Mouse (Mus musculus): ENCODE data around the gene Abtb2. TPM values are rescaled to one million over a fixed set of nuclear protein-coding genes. Genes with fewer than 3 reads are reported as not detected.

The Abtb2 gene
- polyA plus RNA-seq, 1 experiment from 2014 or later, result 9.7 TPM

GRCm38 (mm10) chr2:103703336-103703735 is 137.2 kb downstream of the Abtb2 start:
- H3K27me3 ChIP-seq (ENCODE audit: control insufficient read depth, insufficient read depth, low read length), result no peaks in the 10 kb centered on the region
- no peak overlapping the region for H3K27ac ChIP-seq (replicated peaks; ENCODE audit: low read depth, low read length)
- DNase-seq (ENCODE audit: low spot score), result no peak
- H3K36me3 ChIP-seq (replicated peaks; ENCODE audit: control insufficient read depth, insufficient read depth, low read depth, low read length), result no peaks in the 10 kb centered on the region; the same call in 1 of the 2 replicates
- no peaks in the 10 kb centered on the region for H3K9me3 ChIP-seq (replicated peaks; ENCODE audit: control insufficient read depth, low read length)
- no peak overlapping the region for H3K4me2 ChIP-seq (ENCODE audit: low read depth, low read length)
- no peak overlapping the region for H3K4me3 ChIP-seq (ENCODE audit: low read depth, low read length)
- no peak for ATAC-seq (replicated peaks; ENCODE audit: insufficient number of reproducible peaks, low FRiP score, low TSS enrichment, low read depth)
- no peaks in the 10 kb centered on the region; the same call in 1 of the 2 replicates for H3K4me1 ChIP-seq (ENCODE audit: control insufficient read depth, insufficient read depth, low read length)
- no peak overlapping the region for H3K9ac ChIP-seq (replicated peaks; ENCODE audit: low read length)
- WGBS, result 84% methylated on average over 10 of the region's 10 CpGs

- Histone ChIP-seq H3K36me3 (replicated peaks; ENCODE audit: control insufficient read depth, insufficient read depth, low read depth, low read length) (no peaks in the 10 kb centered on the region; the same call in 1 of the 2 replicates), H3K9ac (replicated peaks; ENCODE audit: low read length) (no peak overlapping the region), H3K9me3 (replicated peaks; ENCODE audit: control insufficient read depth, low read length) (no peaks in the 10 kb centered on the region), H3K27me3 (ENCODE audit: control insufficient read depth, insufficient read depth, low read length) (no peaks in the 10 kb centered on the region), H3K27ac (replicated peaks; ENCODE audit: low read depth, low read length) (no peak overlapping the region), H3K4me2 (ENCODE audit: low read depth, low read length) (no peak overlapping the region), H3K4me3 (ENCODE audit: low read depth, low read length) (no peak overlapping the region), H3K4me1 (ENCODE audit: control insufficient read depth, insufficient read depth, low read length) (no peaks in the 10 kb centered on the region; the same call in 1 of the 2 replicates)
- DNase-seq (ENCODE audit: low spot score) (no peak), ATAC-seq (replicated peaks; ENCODE audit: insufficient number of reproducible peaks, low FRiP score, low TSS enrichment, low read depth) (no peak)
- WGBS, result 84% methylated on average over 4 of the region's 4 CpGs
Measured at GRCm38 (mm10) chr2:103703865-103704264, 137.8 kb downstream of the Abtb2 start.

GRCm38 (mm10) chr2:103705826-103706225 is 139.7 kb downstream of the Abtb2 start:
- no peak overlapping the region for H3K4me2 ChIP-seq (ENCODE audit: low read depth, low read length)
- 84% methylated on average over 4 of the region's 4 CpGs for WGBS
- H3K9me3 ChIP-seq (replicated peaks; ENCODE audit: control insufficient read depth, low read length), result no peaks in the 10 kb centered on the region
- DNase-seq (ENCODE audit: low spot score), result no peak
- no peak for ATAC-seq (replicated peaks; ENCODE audit: insufficient number of reproducible peaks, low FRiP score, low TSS enrichment, low read depth)
- H3K4me1 ChIP-seq (ENCODE audit: control insufficient read depth, insufficient read depth, low read length), result no peaks in the 10 kb centered on the region; the same call in 1 of the 2 replicates
- H3K9ac ChIP-seq (replicated peaks; ENCODE audit: low read length), result no peak overlapping the region
- no peak overlapping the region for H3K4me3 ChIP-seq (ENCODE audit: low read depth, low read length)
- no peaks in the 10 kb centered on the region for H3K27me3 ChIP-seq (ENCODE audit: control insufficient read depth, insufficient read depth, low read length)
- no peaks in the 10 kb centered on the region; the same call in 1 of the 2 replicates for H3K36me3 ChIP-seq (replicated peaks; ENCODE audit: control insufficient read depth, insufficient read depth, low read depth, low read length)
- no peak overlapping the region for H3K27ac ChIP-seq (replicated peaks; ENCODE audit: low read depth, low read length)

GRCm38 (mm10) chr2:103706226-103706625 is 140.1 kb downstream of the Abtb2 start:
- no peaks in the 10 kb centered on the region for H3K27me3 ChIP-seq (ENCODE audit: control insufficient read depth, insufficient read depth, low read length)
- H3K9ac ChIP-seq (replicated peaks; ENCODE audit: low read length), result no peak overlapping the region
- DNase-seq (ENCODE audit: low spot score) (no peak), ATAC-seq (replicated peaks; ENCODE audit: insufficient number of reproducible peaks, low FRiP score, low TSS enrichment, low read depth) (peak; percentile 70; the same call in 1 of the 2 replicates)
- no peak overlapping the region for H3K27ac ChIP-seq (replicated peaks; ENCODE audit: low read depth, low read length)
- no peak overlapping the region for H3K4me3 ChIP-seq (ENCODE audit: low read depth, low read length)
- no peak overlapping the region for H3K4me2 ChIP-seq (ENCODE audit: low read depth, low read length)
- 50% methylated on average over 11 of the region's 11 CpGs for WGBS
- H3K36me3 ChIP-seq (replicated peaks; ENCODE audit: control insufficient read depth, insufficient read depth, low read depth, low read length), result no peaks in the 10 kb centered on the region; the same call in 1 of the 2 replicates
- no peaks in the 10 kb centered on the region for H3K9me3 ChIP-seq (replicated peaks; ENCODE audit: control insufficient read depth, low read length)
- H3K4me1 ChIP-seq (ENCODE audit: control insufficient read depth, insufficient read depth, low read length), result no peaks in the 10 kb centered on the region; the same call in 1 of the 2 replicates

DNA sequence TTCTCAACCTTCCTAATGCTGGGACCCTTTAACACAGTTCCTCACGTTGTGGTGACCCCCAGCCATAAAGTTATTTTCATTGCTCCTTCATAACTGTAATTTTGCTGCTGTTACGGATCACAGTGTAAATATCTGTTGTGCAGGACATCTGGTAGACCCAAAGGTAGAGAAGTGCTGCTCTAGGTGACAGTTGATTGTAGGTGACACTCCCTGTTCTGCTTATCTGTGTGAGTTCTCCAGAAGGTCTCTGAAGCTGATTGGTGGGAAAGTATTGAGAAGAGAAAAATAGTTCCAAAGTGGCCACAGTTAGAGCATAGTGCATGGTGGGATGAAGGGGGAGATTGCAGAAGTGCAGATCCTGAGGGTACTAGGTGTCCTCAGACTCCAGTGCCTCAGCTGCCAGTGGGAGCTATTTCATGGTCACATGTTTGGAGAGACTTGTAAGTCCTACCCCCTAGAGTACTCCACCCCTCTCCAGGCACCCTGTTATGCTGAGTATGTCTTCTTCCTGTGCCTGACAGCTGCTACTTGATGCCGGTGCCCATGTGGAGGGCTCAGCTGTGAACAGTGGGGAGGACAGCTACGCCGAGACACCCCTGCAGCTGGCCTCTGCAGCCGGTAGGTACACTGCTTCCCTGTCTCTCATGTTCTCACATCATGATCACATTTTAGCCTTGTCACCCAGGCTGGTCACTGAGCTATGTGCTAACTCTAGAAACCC is 141.1 kb downstream of the Abtb2 start:
- ATAC-seq (replicated peaks; ENCODE audit: insufficient number of reproducible peaks, low FRiP score, low TSS enrichment, low read depth) (no peak), DNase-seq (ENCODE audit: low spot score) (no peak)
- no peak overlapping the region for H3K9ac ChIP-seq (replicated peaks; ENCODE audit: low read length)
- H3K9me3 ChIP-seq (replicated peaks; ENCODE audit: control insufficient read depth, low read length), result no peaks in the 10 kb centered on the region
- H3K4me2 ChIP-seq (ENCODE audit: low read depth, low read length), result no peak overlapping the region
- H3K4me1 ChIP-seq (ENCODE audit: control insufficient read depth, insufficient read depth, low read length), result no peaks in the 10 kb centered on the region; the same call in 1 of the 2 replicates
- no peak overlapping the region for H3K4me3 ChIP-seq (ENCODE audit: low read depth, low read length)
- no peak overlapping the region for H3K27ac ChIP-seq (replicated peaks; ENCODE audit: low read depth, low read length)
- no peaks in the 10 kb centered on the region; the same call in 1 of the 2 replicates for H3K36me3 ChIP-seq (replicated peaks; ENCODE audit: control insufficient read depth, insufficient read depth, low read depth, low read length)
- H3K27me3 ChIP-seq (ENCODE audit: control insufficient read depth, insufficient read depth, low read length), result no peaks in the 10 kb centered on the region
- WGBS, result 93% methylated on average over 6 of the region's 6 CpGs

- 92% methylated on average over 7 of the region's 7 CpGs for WGBS
- Histone ChIP-seq H3K9ac (replicated peaks; ENCODE audit: low read length) (no peak overlapping the region), H3K4me2 (ENCODE audit: low read depth, low read length) (no peak overlapping the region), H3K27ac (replicated peaks; ENCODE audit: low read depth, low read length) (no peak overlapping the region), H3K9me3 (replicated peaks; ENCODE audit: control insufficient read depth, low read length) (no peaks in the 10 kb centered on the region), H3K36me3 (replicated peaks; ENCODE audit: control insufficient read depth, insufficient read depth, low read depth, low read length) (no peaks in the 10 kb centered on the region), H3K27me3 (ENCODE audit: control insufficient read depth, insufficient read depth, low read length) (no peaks in the 10 kb centered on the region), H3K4me1 (ENCODE audit: control insufficient read depth, insufficient read depth, low read length) (no peaks in the 10 kb centered on the region; the same call in 1 of the 2 replicates), H3K4me3 (ENCODE audit: low read depth, low read length) (no peak overlapping the region)
- DNase-seq (ENCODE audit: low spot score) (no peak), ATAC-seq (replicated peaks; ENCODE audit: insufficient number of reproducible peaks, low FRiP score, low TSS enrichment, low read depth) (no peak)
Measured at GRCm38 (mm10) chr2:103710849-103711248, 144.7 kb downstream of the Abtb2 start.

DNA sequence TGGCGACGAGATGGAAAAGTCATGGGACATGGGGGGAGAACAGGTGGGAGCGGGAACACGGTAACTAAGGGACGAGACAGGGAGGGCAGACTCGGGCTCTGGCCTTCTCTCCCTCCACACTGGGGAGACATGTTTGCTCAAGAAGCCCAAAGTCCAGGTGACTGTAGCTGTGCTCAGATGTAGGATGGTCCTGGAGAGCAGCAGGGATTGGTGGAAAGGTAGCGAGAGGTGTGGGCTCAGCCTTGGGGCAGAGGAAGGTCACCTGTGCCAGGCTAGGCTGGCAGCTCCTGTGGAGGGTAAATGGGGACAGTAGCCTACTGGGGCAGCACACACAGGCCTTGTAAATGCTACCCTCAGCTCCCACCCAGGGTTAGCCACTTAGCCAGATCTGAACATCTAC is 147.7 kb downstream of the Abtb2 start:
- Histone ChIP-seq H3K36me3 (replicated peaks; ENCODE audit: control insufficient read depth, insufficient read depth, low read depth, low read length) (no peaks in the 10 kb centered on the region), H3K4me3 (ENCODE audit: low read depth, low read length) (no peak overlapping the region), H3K9ac (replicated peaks; ENCODE audit: low read length) (no peak overlapping the region), H3K4me1 (ENCODE audit: control insufficient read depth, insufficient read depth, low read length) (no peaks in the 10 kb centered on the region), H3K27ac (replicated peaks; ENCODE audit: low read depth, low read length) (no peak overlapping the region), H3K4me2 (ENCODE audit: low read depth, low read length) (no peak overlapping the region), H3K9me3 (replicated peaks; ENCODE audit: control insufficient read depth, low read length) (no peaks in the 10 kb centered on the region), H3K27me3 (ENCODE audit: control insufficient read depth, insufficient read depth, low read length) (no peaks in the 10 kb centered on the region)
- WGBS, result 88% methylated on average over 7 of the region's 7 CpGs
- DNase-seq (ENCODE audit: low spot score) (no peak), ATAC-seq (replicated peaks; ENCODE audit: insufficient number of reproducible peaks, low FRiP score, low TSS enrichment, low read depth) (0 out of 2 replicates have a peak, but pooled peaks have one; percentile 24)

- no peak overlapping the region for H3K27ac ChIP-seq (replicated peaks; ENCODE audit: low read depth, low read length)
- 67% methylated on average over 4 of the region's 4 CpGs for WGBS
- H3K4me2 ChIP-seq (ENCODE audit: low read depth, low read length), result no peak overlapping the region
- no peaks in the 10 kb centered on the region for H3K4me1 ChIP-seq (ENCODE audit: control insufficient read depth, insufficient read depth, low read length)
- no peak overlapping the region for H3K9ac ChIP-seq (replicated peaks; ENCODE audit: low read length)
- no peak overlapping the region for H3K4me3 ChIP-seq (ENCODE audit: low read depth, low read length)
- no peaks in the 10 kb centered on the region for H3K9me3 ChIP-seq (replicated peaks; ENCODE audit: control insufficient read depth, low read length)
- DNase-seq (ENCODE audit: low spot score), result no peak
- H3K27me3 ChIP-seq (ENCODE audit: control insufficient read depth, insufficient read depth, low read length), result no peaks in the 10 kb centered on the region
- no peak for ATAC-seq (replicated peaks; ENCODE audit: insufficient number of reproducible peaks, low FRiP score, low TSS enrichment, low read depth)
- H3K36me3 ChIP-seq (replicated peaks; ENCODE audit: control insufficient read depth, insufficient read depth, low read depth, low read length), result no peaks in the 10 kb centered on the region
Measured at GRCm38 (mm10) chr2:103714412-103714811, 148.3 kb downstream of the Abtb2 start.

All from embryonic facial prominence, embryonic 11.5 days (tissue).